11 mouse cellular contexts compared by ENCODE assay signal in the genomic region with DNA sequence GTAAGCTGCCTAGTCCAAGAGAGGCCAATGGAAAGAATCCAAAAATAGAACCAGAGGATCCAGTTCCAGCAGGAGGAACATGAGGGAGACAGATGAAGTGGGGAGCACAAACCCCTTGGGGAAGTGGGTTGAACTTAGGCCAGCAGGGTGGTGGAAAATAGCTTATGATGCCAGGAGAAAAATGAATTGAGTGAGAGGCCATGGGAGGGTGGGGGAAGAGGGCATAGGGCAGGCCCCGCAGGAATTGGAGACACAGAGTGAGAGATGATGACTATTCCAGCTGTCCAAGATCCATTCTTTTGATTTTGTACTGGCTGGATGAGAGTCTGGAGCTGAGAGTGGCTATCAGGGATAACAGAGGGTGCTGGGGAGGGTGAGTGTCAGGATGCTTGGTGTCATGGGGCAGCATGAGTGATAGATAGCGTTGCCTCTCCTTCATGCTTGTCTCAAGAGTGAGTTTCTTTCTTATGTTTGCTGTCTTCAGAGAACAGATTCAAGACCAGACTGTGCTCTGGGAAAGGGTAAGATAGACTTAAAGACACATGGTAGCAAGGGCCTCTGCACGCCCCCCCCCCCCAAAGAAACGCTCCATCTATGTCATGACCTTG.
DNase-seq lines count a peak whose midpoint lies in the region; ATAC-seq and TF ChIP-seq lines count a peak whose summit lies in the region.
"Had no signal": no experiment of that assay in that cellular context is flagged by ENCODE, and none has a peak within 500 bp of the region (broad histone marks: within the 10 kb centered on the region; RNA-seq: fewer than 3 reads in every experiment).

No protein-coding gene starts in this region.

- intact Hi-C loops in gastrocnemius, adult 2 months (cut with DNase I), result no loop called here

- H3K4me1 ChIP-seq in kidney, adult 2 months (ENCODE audit: control insufficient read depth, insufficient read depth, low read length), result no peaks in the 10 kb centered on the region
- H3K4me1 ChIP-seq in kidney, embryonic 16.5 days (ENCODE audit: insufficient read depth, low read length), result no peaks in the 10 kb centered on the region
- H3K4me1 ChIP-seq in hindbrain, embryonic 12.5 days, result no peaks in the 10 kb centered on the region
- H3K4me1 ChIP-seq: forebrain, embryonic 12.5 days; liver, embryonic 15.5 days; midbrain, embryonic 15.5 days had no signal

- H3K9ac ChIP-seq in kidney, embryonic 16.5 days (replicated peaks; ENCODE audit: low read length), result no peak overlapping the region
- no peak overlapping the region for H3K9ac ChIP-seq in hindbrain, embryonic 12.5 days
- H3K9ac ChIP-seq: forebrain, embryonic 12.5 days; liver, embryonic 15.5 days; midbrain, embryonic 15.5 days had no signal

- no peaks in the 10 kb centered on the region for H3K9me3 ChIP-seq in kidney, embryonic 16.5 days (ENCODE audit: low read length)
- H3K9me3 ChIP-seq in hindbrain, embryonic 12.5 days (replicated peaks), result no peaks in the 10 kb centered on the region
- H3K9me3 ChIP-seq: forebrain, embryonic 12.5 days; liver, embryonic 15.5 days; midbrain, embryonic 15.5 days had no signal

- TF ChIP-seq POLR2A in kidney, adult 2 months (IDR thresholded peaks at IDR 0.05; ENCODE audit: low read depth, low read length), result no peak

- TF ChIP-seq CTCF in kidney, adult 2 months (conservative IDR thresholded peaks at IDR 0.05; ENCODE audit: insufficient read depth, insufficient read length, low read depth, low read length), result no peak
- no peak for TF ChIP-seq CTCF in gastrocnemius, adult 2 months (IDR thresholded peaks at IDR 0.05)

- ATAC-seq in kidney, embryonic 16.5 days (ENCODE audit: low FRiP score, low TSS enrichment), result no peak
- no peak for ATAC-seq in hindbrain, embryonic 12.5 days (ENCODE audit: low FRiP score)
- ATAC-seq: midbrain, embryonic 15.5 days had no signal

- H3K4me2 ChIP-seq in kidney, embryonic 16.5 days (replicated peaks; ENCODE audit: low read depth, low read length), result no peak overlapping the region
- H3K4me2 ChIP-seq in hindbrain, embryonic 12.5 days (replicated peaks), result no peak overlapping the region
- H3K4me2 ChIP-seq: forebrain, embryonic 12.5 days; liver, embryonic 15.5 days; midbrain, embryonic 15.5 days had no signal

- no peak overlapping the region for H3K4me3 ChIP-seq in kidney, adult 2 months (ENCODE audit: insufficient read depth, low read depth, low read length)
- H3K4me3 ChIP-seq in kidney, embryonic 16.5 days (ENCODE audit: low read length), result no peak overlapping the region
- no peak overlapping the region for H3K4me3 ChIP-seq in gastrocnemius, adult 2 months
- H3K4me3 ChIP-seq in hindbrain, embryonic 12.5 days, result no peak overlapping the region
- H3K4me3 ChIP-seq: forebrain, embryonic 12.5 days; liver, embryonic 15.5 days; midbrain, embryonic 15.5 days had no signal

- no peak overlapping the region for H3K27ac ChIP-seq in kidney, adult 2 months (ENCODE audit: insufficient read depth, low read depth, low read length)
- H3K27ac ChIP-seq in kidney, embryonic 16.5 days (ENCODE audit: low read length), result no peak overlapping the region
- peak overlapping the region; percentile 31 for H3K27ac ChIP-seq in gastrocnemius, adult 2 months
- no peak overlapping the region for H3K27ac ChIP-seq in hindbrain, embryonic 12.5 days
- H3K27ac ChIP-seq: forebrain, embryonic 12.5 days; liver, embryonic 15.5 days; midbrain, embryonic 15.5 days had no signal

- 74% methylated on average over 4 of the region's 4 CpGs for WGBS in kidney, adult 2 months
- 76% methylated on average over 4 of the region's 4 CpGs for WGBS in kidney, embryonic 16.5 days
- 81% methylated on average over 4 of the region's 4 CpGs for WGBS in hindbrain, embryonic 12.5 days

- no peaks in the 10 kb centered on the region for H3K27me3 ChIP-seq in kidney, adult 2 months (replicated peaks; ENCODE audit: control insufficient read depth, insufficient read depth, low read length)
- H3K27me3 ChIP-seq in kidney, embryonic 16.5 days (ENCODE audit: insufficient read depth, low read length), result no peaks in the 10 kb centered on the region
- H3K27me3 ChIP-seq in hindbrain, embryonic 12.5 days, result no peaks in the 10 kb centered on the region
- H3K27me3 ChIP-seq: forebrain, embryonic 12.5 days; liver, embryonic 15.5 days; midbrain, embryonic 15.5 days had no signal

- no peaks in the 10 kb centered on the region for H3K36me3 ChIP-seq in kidney, adult 2 months (ENCODE audit: control insufficient read depth, insufficient read depth, low read length)
- no peaks in the 10 kb centered on the region for H3K36me3 ChIP-seq in kidney, embryonic 16.5 days (ENCODE audit: insufficient read depth, low read length)
- no peaks in the 10 kb centered on the region for H3K36me3 ChIP-seq in hindbrain, embryonic 12.5 days
- H3K36me3 ChIP-seq: forebrain, embryonic 12.5 days; liver, embryonic 15.5 days; midbrain, embryonic 15.5 days had no signal

- DNase-seq in kidney, adult 2 months, result peak; percentile 41
- peak; percentile 73 for DNase-seq in gastrocnemius, adult 2 months
- DNase-seq in heart, adult 9 months (ENCODE audit: low spot score in 2 of 2), result peak; percentile 47 to 53
- DNase-seq in lung, postnatal 14 days, result peak; percentile 63
- DNase-seq in frontal cortex, postnatal 10 days (ENCODE audit: low spot score in 2 of 2), result no peak
- DNase-seq: right cerebral cortex, postnatal 25 days had no signal

Comparison
In these comparisons a context has a peak if more than half of its experiments do, and no peak if none do; other contexts are left out.
1. DNase-seq: peak in kidney, adult 2 months (single experiment), gastrocnemius, adult 2 months (single experiment), heart, adult 9 months (2 of 2) and lung, postnatal 14 days (single experiment); none in frontal cortex, postnatal 10 days (0 of 2).